Mouse (Mus musculus) urinary bladder, adult 2 months (tissue): Measurements from ENCODE around the gene Cyp1a2. TPM values are rescaled to one million over a fixed set of nuclear protein-coding genes. Genes with fewer than 3 reads are reported as not detected.

Experiments used
- DNase-seq: peaks from one replicate; pipeline ENCODE4 v3.0.0; 2022; ENCODE audit warnings: low spot score
- polyA plus RNA-seq: library from polyadenylated mRNA; depleted of rRNA; stranded (reverse); fragments of >200 nt; gene quantifications from 2 replicates; pipeline ENCODE4 v1.2.3, GENCODE M21; 2012

The Cyp1a2 gene
- polyA plus RNA-seq, 1 experiment: not detected

- DNase-seq: no peak
Observed at GRCm38 (mm10) chr9:57671500-57671899, 12.0 kb downstream of the Cyp1a2 start.

GRCm38 (mm10) chr9:57671037-57671436 is 12.5 kb downstream of the Cyp1a2 start:
- DNase-seq: no peak

GRCm38 (mm10) chr9:57669566-57669965 is 13.9 kb downstream of the Cyp1a2 start:
- no peak for DNase-seq

- DNase-seq: no peak
Observed at GRCm38 (mm10) chr9:57668277-57668676, 15.2 kb downstream of the Cyp1a2 start.

- DNase-seq: no peak
Observed at GRCm38 (mm10) chr9:57667817-57668216, 15.7 kb downstream of the Cyp1a2 start.

GRCm38 (mm10) chr9:57667136-57667535 is 16.4 kb downstream of the Cyp1a2 start:
- no peak for DNase-seq

GRCm38 (mm10) chr9:57666536-57666935 is 17.0 kb downstream of the Cyp1a2 start:
- DNase-seq: no peak

GRCm38 (mm10) chr9:57664616-57665015 is 18.9 kb downstream of the Cyp1a2 start:
- DNase-seq: no peak

GRCm38 (mm10) chr9:57661552-57661951 is 22.0 kb downstream of the Cyp1a2 start:
- no peak for DNase-seq

GRCm38 (mm10) chr9:57660501-57660900 is 23.0 kb downstream of the Cyp1a2 start:
- no peak for DNase-seq

- no peak for DNase-seq
Observed at GRCm38 (mm10) chr9:57659774-57660173, 23.7 kb downstream of the Cyp1a2 start.

GRCm38 (mm10) chr9:57658970-57659369 is 24.5 kb downstream of the Cyp1a2 start:
- no peak for DNase-seq

- no peak for DNase-seq
Observed at GRCm38 (mm10) chr9:57657843-57658242, 25.7 kb downstream of the Cyp1a2 start.

- no peak for DNase-seq
Observed at GRCm38 (mm10) chr9:57656631-57657350, 26.7 kb downstream of the Cyp1a2 start.

GRCm38 (mm10) chr9:57655749-57656148 is 27.8 kb downstream of the Cyp1a2 start:
- peak; percentile 90 for DNase-seq

- no peak for DNase-seq
Observed at GRCm38 (mm10) chr9:57654966-57655365, 28.5 kb downstream of the Cyp1a2 start.

GRCm38 (mm10) chr9:57653283-57653682 is 30.2 kb downstream of the Cyp1a2 start, which contains the start of gene Csk:
Gene Csk, minus strand, starts transcription at chr9:57653631.
- DNase-seq: no peak

- DNase-seq: no peak
Observed at GRCm38 (mm10) chr9:57652855-57653254, 30.6 kb downstream of the Cyp1a2 start.

- no peak for DNase-seq
Observed at GRCm38 (mm10) chr9:57652351-57652750, 31.2 kb downstream of the Cyp1a2 start.

GRCm38 (mm10) chr9:57650786-57651311 is 32.7 kb downstream of the Cyp1a2 start:
- no peak for DNase-seq

- DNase-seq: no peak
Observed at GRCm38 (mm10) chr9:57650130-57650785, 33.2 kb downstream of the Cyp1a2 start.

GRCm38 (mm10) chr9:57647286-57648108 is 36.0 kb downstream of the Cyp1a2 start:
- DNase-seq: no peak
